Mouse (Mus musculus): Measurements from ENCODE around the gene Hist2h2aa1.
"Not testable (repeated sequence)": the region's sequence is repeated elsewhere in the genome, so short reads cannot be mapped to it uniquely, and the experiment has no call there.

Gene Hist2h2aa1

GRCm38 (mm10) chr3:96280660-96281059 is 35.4 kb downstream of the Hist2h2aa1 start:
- no peak for DNase-seq (ENCODE audit: low spot score)

GRCm38 (mm10) chr3:96284457-96284856 is 39.2 kb downstream of the Hist2h2aa1 start:
- no peak for DNase-seq (ENCODE audit: low spot score)

GRCm38 (mm10) chr3:96287334-96287733 is 42.0 kb downstream of the Hist2h2aa1 start:
- DNase-seq (ENCODE audit: low spot score): not testable (repeated sequence)

DNA sequence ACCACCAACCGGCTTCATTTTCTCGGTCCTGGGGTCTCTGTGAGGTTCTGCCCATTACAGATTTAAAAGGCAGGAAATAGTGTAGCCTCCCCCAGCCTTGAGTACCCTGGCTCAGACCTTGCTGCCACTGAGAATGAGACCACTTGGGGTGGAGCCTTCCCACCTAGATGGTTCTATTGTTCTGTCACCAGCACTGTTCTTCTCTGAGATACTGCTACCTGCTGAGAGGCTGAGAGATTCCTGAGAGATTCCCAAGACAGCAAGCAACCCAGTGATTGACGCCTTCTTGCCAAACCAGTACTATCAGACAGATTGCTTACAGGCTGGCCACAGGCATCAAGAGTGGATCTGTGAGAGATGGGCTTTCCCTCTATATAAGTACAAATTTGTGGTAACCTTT is 43.9 kb downstream of the Hist2h2aa1 start:
- DNase-seq (ENCODE audit: low spot score): no peak

DNA sequence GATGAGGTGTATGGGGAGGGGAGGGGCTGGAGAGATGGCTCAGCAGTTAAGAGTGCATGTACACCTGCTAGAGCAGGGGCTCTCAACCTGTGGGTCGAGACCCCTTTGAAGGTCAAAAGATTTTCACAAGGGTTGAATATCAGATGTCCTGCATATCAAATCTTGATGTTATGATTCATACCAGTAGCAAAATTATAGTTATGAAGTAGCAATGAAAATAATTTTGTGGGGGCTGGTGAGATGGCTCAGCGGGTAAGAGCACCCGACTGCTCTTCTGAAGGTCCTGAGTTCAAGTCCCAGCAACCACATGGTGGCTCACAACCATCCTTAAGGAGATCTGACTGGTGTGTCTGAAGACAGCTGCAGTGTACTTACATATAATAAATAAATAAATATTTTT is 45.4 kb downstream of the Hist2h2aa1 start:
- not testable (repeated sequence) for DNase-seq (ENCODE audit: low spot score)

GRCm38 (mm10) chr3:96292641-96293040 is 47.3 kb downstream of the Hist2h2aa1 start:
- DNase-seq (ENCODE audit: low spot score): no peak

- DNase-seq (ENCODE audit: low spot score): no peak
These were observed 48.1 kb downstream of the Hist2h2aa1 start for GRCm38 (mm10) chr3:96293368-96293767.

GRCm38 (mm10) chr3:96293787-96294186 is 48.5 kb downstream of the Hist2h2aa1 start, which contains the start of gene Fcgr1:
Gene Fcgr1 (minus strand): TSS chr3:96293969.
- DNase-seq (ENCODE audit: low spot score): no peak
